Mouse (Mus musculus) layer of hippocampus, adult 9-10 months (tissue): ENCODE data around the gene Cyth3.

Experiments used
- DNase-seq: peaks from one replicate; pipeline ENCODE4 v3.0.0; 2022; ENCODE audit warnings: low spot score

Cyth3 gene

DNA sequence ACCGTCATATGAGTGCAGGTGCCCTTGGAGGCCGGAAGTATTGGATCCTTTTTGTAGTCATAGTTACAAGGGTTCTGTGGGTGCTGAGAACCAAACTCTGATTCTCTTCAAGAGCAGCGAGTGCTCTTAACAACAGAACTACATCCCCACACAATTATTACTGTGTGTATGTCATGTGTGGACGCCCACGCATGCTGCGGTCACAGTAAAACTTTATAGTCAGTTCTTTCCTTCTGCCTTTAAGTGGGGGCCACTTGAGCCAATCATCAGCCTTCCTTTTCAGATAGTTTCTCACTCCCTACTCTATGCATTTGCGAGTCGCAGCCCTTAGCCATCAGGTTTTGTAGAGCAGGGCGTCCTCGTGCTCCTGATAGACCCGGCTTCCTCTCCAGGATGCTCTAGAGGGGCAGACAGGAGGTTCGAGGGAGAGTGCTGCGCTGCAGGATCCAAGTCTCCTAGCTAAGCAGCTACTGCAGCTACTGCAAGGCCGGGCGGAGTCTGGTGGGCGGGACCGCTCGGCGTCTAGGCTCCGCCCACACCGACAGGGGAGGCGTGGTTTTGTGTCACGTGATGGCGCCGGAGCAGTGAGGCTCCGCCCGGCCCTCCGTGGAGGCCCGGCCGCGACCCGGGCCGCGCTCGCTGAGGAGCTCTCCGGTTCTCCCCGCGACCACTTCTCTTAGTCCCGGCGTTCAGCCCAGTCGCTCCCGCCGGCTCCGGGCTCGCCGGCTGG, at the start of gene Cyth3:
TSS of gene Cyth3 (plus strand) at position 555 of the 730 bp plus-strand sequence.
- peak; percentile 83 for DNase-seq

DNA sequence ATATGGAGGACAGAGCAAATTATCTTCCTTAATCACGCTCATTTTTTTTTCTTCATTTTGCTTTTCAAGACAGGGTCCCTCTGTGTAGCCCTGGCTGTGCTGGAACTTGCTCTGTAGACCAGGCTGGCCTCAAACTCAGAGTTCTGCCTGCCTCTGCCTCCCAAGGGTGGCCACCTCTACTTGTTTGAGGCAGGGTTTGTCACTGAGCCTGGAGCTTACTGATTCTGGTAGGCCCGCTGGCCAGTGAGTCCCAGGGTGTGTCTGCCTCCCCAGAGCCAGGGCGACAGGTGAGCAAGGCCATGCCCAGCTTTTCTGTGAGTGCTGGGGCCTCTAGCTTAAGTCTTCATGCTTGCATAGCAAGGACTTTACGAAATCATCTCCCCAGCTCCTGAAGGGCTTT, 49.2 kb upstream of the Cyth3 start:
- no peak for DNase-seq

DNA sequence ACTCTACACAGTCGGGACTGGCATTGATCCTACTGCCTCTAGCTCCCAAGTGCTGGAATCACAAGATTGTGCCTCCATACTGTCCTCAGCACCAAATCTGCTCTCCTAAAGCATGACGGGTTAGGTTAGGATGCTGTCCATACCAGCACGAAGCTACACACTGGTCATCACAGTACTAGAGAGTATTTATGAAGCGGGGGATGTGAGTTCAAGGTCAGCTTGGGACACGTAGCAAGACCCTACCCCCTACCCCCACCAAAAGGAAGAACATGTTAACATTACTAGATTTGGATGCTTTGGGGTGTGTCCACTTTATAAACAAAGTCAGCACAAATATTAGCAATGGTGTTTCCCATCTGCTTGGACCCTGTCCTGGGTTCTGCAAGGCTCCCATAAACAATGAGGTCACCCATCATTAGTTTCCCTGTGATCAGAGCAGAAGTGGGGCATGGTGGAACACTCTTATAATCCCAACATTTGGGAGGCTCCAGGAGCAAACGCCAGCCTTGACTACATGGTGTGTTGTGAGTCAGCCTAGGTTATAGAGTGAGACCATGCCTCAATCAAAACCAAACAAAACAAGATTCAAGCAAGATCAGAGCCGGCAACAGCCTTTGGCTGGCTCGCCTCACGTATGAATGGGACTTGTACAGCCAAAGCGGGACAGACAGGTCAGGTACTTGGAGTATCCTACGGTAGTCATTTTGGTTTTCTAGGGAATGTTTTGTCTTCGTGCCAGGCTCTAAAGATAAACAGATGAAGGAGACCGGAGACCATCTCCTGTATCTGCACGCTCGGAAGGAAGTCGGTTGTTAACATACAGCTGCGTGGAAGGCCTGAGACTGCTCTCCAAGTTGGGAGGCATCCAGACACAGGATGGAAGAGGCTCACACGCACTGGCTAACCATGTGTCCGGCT, 47.7 kb upstream of the Cyth3 start:
- DNase-seq = no peak

- DNase-seq = peak; percentile 10
These were observed 42.6 kb upstream of the Cyth3 start for GRCm38 (mm10) chr5:143579537-143580203.

DNA sequence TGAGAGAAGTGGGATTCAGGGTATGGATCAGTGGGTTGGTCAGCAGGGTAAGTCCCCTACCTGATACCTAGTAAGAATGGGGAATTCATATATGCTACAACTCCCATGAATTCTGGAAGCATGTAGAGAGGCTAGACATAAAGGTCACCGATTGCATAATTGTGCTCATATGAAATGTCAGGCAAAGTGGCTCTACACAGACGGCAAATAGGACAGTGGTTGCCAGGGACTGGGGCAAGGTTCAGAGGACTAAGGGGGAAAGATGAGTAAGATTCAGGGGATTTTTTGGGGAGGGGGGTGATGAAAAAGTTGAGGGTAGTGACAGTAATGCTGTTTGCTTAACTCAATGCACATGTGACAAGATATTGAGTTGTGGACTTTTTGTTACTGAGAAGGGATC, 41.3 kb upstream of the Cyth3 start:
- DNase-seq = no peak

GRCm38 (mm10) chr5:143581874-143582273, 40.4 kb upstream of the Cyth3 start:
- DNase-seq = no peak

DNA sequence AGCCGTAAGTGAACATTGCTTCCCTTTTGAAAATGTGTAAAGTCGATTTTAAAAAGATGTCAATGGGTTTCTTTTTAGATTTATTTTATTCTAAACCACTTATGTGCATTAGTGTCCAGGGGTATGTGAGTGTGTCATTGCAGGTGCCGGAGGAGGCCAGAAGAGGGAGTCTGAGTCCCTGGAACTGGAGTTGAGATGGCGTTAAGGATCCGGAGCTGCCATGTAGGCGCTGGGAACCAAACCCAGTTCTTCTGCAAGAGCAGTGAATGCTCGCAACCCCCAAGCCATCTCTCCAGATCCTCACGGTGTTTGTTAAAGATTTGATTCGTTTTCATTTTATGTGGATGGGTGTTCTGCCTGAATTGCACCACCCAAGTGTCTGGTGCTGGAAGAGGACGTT, 39.2 kb upstream of the Cyth3 start:
- no peak for DNase-seq

DNA sequence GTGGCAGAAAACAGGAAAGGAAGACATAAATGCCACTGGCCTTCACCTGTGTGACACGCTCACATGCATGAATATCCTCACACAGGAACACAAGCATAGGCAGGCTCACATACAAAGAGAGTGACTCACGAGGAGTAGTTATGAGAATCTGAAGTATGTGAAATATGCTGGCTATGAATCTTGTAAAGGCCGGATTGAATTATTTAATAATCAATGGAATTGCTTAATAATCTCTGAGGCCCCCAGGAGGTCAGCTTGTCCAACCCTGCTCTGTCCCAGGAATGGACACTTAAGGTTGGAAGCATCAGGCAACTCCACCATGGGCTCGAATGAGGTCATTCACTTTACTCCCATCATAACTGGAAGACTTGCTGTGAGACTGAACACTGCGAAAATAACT, 37.3 kb upstream of the Cyth3 start:
- DNase-seq = no peak

GRCm38 (mm10) chr5:143586386-143586785, 35.9 kb upstream of the Cyth3 start:
- no peak for DNase-seq

DNA sequence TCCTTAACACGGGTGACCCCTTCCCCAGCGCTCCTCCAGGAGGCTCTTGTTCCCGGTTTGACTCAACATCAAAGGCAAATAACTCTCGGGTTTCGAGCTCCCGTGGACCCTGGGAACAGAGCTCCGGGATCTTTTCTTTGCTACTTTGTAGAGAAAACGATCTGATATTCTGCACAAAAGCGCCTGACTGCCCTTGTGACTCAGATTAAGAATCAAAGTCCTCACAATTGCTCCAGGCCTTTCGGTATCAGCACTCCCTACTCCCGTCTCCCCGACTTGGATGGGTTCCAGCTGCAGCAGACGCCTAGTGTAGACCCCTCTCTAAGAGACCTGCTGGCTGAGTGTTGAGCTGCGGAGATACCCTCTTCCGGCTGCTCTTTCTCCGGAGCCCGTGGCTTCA, 33.1 kb upstream of the Cyth3 start:
- no peak for DNase-seq

GRCm38 (mm10) chr5:143592926-143593325, 29.3 kb upstream of the Cyth3 start:
- no peak for DNase-seq

DNA sequence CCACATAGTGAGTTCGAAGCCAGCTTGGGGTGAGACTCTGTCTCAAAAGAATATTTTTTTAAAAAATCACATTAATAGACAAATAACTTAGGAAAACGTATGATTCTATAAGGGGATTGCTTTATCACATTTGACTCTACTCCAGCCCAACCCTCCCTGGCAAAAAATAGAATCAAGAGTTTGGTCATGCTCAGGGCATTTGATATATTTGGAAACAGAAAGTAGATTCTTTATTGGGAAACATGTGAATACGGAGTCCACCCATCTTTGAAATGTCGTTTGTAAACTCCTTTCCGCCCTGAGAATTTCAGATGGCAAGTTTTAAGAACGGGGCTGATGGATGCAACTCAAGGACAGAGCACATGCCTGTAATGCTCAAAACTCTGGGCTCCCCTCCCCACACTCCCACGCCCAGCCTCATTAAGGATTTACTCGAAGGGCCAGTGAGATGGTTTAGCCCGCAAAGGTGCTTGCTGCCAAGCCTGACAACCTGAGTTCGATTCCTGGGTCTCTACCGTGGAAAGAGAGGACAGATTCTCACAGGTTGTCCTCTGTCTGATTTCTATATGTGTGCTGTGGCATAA, 28.6 kb upstream of the Cyth3 start:
- no peak for DNase-seq

DNA sequence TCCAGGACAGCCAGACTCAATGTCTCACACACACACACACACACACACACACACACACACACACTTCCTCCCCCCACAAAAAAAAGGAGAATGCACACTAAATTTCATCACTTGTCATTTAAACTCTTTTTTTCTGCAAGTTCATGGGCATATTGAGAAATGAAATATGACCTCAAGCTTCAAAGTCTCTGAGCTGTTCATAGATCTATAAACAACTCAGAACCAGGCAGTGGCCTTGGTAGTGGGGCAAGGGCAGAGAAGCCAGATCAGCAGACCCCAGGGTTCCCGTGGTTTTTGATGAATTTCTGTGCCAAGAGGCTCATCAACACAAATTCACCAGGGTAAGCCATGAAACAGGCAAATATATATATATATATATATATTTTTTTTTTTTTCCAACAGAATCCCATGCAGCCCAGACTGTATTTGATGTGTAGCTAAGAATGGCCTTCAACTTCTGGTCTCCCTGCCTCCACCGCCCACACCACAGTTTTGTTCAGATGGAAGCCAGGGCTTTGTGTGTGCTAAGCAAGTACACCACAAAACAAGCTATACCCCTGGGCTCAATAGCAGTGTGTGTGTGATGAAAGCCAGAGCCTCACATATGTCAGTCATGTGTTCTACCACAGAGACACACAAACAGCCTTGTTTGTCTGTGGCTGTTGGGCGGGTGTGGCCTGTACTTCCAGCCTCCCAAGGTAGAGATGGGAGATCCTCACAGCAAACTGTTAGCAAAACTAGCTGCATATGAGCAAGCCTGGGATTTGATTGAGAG, 27.8 kb upstream of the Cyth3 start:
- no peak for DNase-seq

GRCm38 (mm10) chr5:143602051-143602450, 20.2 kb upstream of the Cyth3 start:
- DNase-seq = no peak

DNA sequence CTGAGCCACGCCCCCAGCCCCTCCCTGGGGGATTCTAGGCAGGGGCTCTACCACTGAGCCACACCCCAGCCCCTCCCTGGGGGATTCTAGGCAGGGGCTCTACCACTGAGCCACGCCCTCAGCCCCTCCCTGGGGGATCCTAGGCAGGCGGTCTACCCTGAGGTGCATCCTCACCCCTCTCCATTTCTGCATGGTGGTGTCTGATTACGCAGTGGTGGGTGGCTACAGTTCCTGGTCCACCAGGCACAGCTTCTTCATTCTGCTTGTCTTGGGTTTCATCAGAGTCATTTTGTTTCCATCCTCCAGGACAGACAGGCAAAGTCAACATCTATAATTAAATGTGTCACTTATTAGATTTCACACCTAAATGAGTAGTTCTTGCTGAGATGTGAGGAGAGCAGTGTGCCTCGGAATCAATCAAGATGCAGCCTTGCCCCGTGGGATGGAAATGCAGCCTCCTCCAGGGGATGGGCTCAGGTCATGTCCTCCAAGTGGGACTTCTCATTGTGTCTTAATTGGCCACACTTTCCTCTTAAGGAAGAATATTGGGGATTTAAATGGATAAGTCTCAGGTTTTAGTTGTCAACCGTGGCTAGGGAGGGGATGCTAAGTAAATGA, 18.0 kb upstream of the Cyth3 start:
- no peak for DNase-seq

GRCm38 (mm10) chr5:143606756-143607155, 15.5 kb upstream of the Cyth3 start:
- DNase-seq = no peak

DNA sequence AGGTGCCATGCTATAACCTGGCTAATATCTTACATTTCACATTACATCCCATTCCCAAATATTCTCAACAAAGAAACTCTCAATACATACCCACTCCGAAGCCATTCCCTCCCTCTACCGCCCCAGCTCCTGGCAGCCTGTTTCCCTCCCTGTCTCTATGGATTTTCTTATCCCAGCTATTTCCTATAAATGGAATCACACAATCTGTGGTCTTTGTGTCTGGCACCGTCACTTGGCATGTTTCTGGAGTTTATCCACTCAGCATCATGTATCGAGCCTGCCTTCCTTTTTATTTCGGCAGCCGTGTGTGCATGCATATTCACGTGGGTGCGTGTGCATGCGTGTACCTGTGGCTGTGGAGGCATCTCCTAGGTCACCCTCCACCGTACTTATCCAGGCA, 14.1 kb upstream of the Cyth3 start:
- DNase-seq = peak; percentile 42

GRCm38 (mm10) chr5:143611954-143612353, 10.3 kb upstream of the Cyth3 start:
- no peak for DNase-seq

DNA sequence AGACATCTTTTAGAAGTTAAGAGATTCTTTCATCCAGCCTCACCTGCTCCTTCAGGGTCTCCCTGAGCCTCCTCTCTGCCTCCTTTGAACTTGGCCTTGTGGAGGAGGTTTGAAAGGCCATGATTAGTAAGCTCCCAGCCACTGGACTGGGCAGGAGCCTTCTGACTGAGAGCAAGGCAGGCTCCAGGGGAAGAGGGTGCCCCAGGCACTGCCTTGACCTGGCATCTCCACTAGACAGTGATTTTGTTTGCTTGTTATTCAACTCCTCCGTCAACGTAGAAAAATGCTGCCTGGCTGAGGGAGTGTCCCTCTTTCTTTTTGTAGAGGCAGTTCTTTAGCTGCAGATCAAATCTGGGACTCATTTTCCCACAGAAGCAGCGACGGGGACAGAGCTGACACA, 9.0 kb upstream of the Cyth3 start:
- DNase-seq = no peak

GRCm38 (mm10) chr5:143614519-143614918, 7.7 kb upstream of the Cyth3 start:
- no peak for DNase-seq

- no peak for DNase-seq
These were observed 6.9 kb upstream of the Cyth3 start for GRCm38 (mm10) chr5:143615353-143615752.
